Mouse (Mus musculus): ENCODE results near the gene Cdadc1.

DNA sequence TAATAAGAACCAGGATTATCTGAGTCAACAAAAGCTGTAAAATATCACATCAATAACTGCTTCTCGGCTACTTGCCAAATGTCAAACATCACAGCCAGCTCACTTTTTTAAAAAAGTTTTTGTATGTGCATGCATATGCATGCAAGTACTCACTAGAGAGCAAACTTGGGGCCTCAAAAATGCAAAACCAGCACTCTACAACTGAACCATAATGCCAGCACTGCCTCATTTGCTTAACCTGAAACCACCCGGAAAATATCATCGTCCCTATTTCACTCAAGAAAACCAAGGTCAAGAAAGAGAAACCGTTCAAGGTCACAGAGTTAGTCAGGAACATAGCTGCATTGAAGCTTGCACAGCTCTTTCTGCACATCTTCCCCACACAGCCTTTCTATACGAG, 21.4 kb downstream of the Cdadc1 start:
- TF ChIP-seq CTCF (IDR thresholded peaks at IDR 0.05; ENCODE audit: low read depth): no peak
- TF ChIP-seq EP300 (IDR thresholded peaks at IDR 0.05; ENCODE audit: low read depth): no peak

Measured in liver, postnatal 0 days (tissue).